Mouse (Mus musculus) large intestine, adult 2 months (tissue): Measurements from ENCODE around the gene Cdk5r1. TPM values are rescaled to one million over a fixed set of nuclear protein-coding genes. Genes with fewer than 3 reads are reported as not detected.

Experiments
- DNase-seq: peaks from one replicate; pipeline ENCODE4 v3.0.0-alpha.2; 2012; ENCODE audit warnings: low read depth, low spot score
- WGBS: fragments of 180-500 bp; shearing (Covaris S2); methylation state at CpG from one replicate; pipeline ENCODE4 v1.1.7; 2018; 5-methylcytosine and 5-hydroxymethylcytosine counted together
- polyA plus RNA-seq: library from polyadenylated mRNA; depleted of rRNA; stranded (reverse); fragments of >200 nt; gene quantifications from 2 replicates; pipeline ENCODE4 v1.2.3, GENCODE M21; 2012; rRNA removed

Gene Cdk5r1
- polyA plus RNA-seq, 1 experiment = 0.58 TPM

GRCm38 (mm10) chr11:80524213-80524612 is 47.4 kb downstream of the Cdk5r1 start:
- no peak for DNase-seq
- WGBS = 83% methylated on average over 5 of the region's 5 CpGs

- DNase-seq = no peak
These were observed 50.9 kb downstream of the Cdk5r1 start for GRCm38 (mm10) chr11:80527697-80528096.

- WGBS = 89% methylated on average over 8 of the region's 8 CpGs
- no peak for DNase-seq
These were observed 52.3 kb downstream of the Cdk5r1 start for GRCm38 (mm10) chr11:80529149-80529548.

Other genes with a start within 250 kb of the Cdk5r1 start
- 1.6 TPM in 2 replicates for gene Rhbdl3, start 176.1 kb upstream of the Cdk5r1 start, polyA plus RNA-seq
- 1.4 and 3.0 TPM in 2 replicates for gene 5730455P16Rik, start 99.0 kb upstream of the Cdk5r1 start, polyA plus RNA-seq
- 73.8 and 97.8 TPM in 2 replicates for gene Zfp207, start 93.7 kb upstream of the Cdk5r1 start, polyA plus RNA-seq
- 43.9 and 59.3 TPM in 2 replicates for gene Psmd11, start 48.4 kb upstream of the Cdk5r1 start, polyA plus RNA-seq